Mouse (Mus musculus) Muller cell, postnatal 12 days (primary cell): ENCODE measurements around the gene 4930558K02Rik.

Source experiments
- DNase-seq: peaks from one replicate; pipeline ENCODE4 v3.0.0-alpha.2; 2015; ENCODE audit errors: inconsistent ontology term

Gene 4930558K02Rik

DNA sequence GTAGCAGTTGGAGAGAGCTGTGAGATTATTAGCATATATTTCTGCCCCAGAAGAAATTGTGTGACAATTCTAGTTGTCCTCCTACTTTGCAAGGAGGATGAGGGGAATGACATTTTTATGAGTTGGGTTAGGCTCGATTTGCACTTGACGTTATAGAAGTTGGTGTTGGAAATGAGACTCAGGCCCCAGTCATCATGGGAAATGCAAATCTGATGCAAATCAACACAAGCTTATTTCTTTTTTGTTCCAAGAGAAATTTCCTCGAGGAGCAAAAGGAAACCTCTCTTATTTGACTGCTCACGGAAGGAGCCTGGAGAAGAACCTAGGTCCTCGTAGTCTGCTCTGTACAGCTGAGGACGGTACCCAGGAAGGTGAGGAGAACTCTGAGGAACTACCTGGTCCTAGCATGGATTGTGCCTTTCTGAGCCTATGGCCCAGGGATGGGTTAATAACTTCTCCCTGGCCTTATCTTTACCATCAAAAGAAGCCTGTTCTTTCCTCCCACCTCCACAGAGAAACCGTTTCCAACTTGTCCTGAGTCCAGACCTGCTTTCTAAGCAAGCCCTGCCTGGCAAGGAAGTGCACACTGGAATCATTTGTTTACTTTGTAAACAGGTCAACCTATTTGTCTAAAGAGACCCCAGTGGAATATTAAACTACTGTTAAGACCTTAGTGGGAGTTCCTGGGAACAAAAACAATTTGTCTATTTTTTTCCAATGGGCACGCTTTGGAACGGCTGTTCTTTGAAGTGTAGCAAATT lies 76.6 kb downstream of the 4930558K02Rik start:
- DNase-seq, result no peak

DNA sequence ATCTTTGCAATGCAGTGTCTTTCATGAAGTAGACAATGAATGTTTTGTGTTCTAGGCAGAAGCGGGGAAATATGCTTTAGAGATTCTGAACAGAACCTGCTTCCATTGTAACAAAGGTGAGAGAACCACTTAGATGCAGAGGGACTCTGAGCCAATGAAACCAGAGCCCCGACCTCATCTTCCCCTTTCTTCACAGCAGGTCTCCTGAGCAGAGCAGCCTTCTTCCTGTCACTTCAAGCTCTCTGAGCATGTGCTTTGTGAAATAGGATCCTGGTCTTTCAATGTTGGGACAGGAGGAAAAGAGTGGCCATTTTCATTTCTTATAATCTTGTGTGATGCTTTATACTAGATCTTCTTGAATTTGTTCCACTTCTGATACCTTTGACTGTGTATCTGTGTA lies 79.3 kb downstream of the 4930558K02Rik start:
- DNase-seq, result no peak

DNA sequence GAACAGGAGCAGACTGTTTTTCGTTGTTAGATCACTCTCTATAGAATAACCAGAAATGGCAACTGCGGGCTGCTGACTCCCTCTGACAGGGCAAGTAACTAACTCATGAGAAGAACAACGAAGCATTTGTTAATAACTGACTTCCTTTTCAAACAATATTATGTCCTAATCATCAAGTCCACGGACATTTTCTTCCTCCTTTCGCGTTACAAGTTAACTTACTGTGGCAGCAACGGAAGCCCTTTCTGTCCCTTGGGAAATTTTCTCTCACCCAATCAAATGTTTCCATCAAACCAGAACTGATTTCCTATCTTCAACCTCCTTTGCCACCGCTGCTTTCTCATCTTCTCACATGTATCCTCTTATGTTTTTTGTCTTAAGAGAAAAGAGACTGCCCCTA lies 82.2 kb downstream of the 4930558K02Rik start:
- DNase-seq, result no peak

DNA sequence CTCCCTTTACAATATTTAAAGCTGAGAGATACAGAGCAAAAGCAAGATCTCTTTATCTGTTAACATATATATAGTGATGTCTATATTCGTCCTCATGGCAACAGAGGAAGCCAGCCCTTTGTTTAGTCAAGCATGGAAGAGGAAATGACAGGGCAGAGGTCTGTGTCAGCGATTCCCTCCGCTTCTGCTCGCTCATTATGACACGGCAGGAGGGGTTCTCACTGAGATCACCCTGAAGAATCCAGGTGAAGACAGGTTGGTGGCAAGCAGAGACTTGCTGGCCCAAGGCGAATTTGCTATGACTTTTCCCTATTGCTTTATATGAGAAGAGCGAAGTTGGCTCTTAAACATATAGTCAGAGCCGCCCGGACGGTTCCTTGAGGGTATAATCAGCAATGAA lies 83.3 kb downstream of the 4930558K02Rik start:
- no peak for DNase-seq

DNA sequence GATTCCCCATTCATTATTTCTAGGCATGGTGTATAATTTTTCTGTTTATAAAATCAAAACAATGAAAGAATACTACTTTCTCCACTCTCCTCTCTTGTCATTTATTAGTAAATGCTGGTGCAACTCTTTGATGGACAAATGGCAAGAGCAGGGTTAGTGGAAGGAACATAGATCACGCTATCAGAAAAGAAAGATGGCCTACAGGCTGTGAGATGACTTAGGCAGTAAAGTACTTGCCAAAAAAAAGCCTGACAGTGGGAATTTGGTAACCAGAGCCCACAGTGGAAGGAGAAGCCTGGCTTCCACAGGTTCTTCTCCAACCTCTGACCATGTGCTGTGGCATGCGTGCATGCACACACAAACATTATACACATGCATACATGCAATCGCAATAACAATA lies 84.4 kb downstream of the 4930558K02Rik start:
- no peak for DNase-seq

DNA sequence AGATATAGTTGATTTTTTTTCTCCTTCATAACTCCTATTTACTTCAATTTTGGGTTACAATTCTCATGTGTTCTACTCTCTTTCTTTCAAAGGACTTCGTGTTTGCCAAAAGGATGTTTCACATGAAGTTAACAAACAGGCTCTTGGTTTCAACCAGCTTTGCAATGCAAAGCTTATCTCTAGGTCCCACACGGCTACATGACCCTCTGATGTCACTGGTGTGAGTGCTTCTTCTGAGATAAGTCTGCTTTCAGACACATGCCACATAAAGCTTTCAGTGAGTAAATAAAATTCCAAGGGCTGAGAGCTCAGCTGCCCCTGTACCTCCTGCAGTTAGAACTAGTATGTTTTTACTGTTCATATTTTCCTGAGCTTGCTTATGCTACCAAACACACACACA lies 84.9 kb downstream of the 4930558K02Rik start:
- no peak for DNase-seq

DNA sequence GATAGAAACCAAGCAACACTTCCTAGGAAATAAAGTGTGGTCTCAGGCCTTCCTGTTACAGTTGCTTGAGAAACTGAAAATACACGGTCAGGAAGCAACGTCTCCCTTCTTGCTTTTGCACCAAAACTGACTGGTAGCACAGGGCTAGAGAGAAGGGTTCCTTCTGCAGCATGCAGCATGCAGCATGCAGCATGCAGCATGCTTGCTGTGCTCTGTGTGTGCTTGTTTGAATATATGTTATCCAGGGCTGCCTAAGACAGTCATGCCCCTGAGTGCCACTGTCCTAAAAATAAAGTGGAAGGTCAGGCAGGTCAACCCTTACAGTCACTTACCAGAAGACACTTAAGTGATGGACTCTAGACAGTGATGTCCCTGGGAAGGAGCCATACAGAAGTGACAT lies 85.3 kb downstream of the 4930558K02Rik start:
- DNase-seq, result no peak
